Mouse (Mus musculus): ENCODE data around the gene Gm49355.

The Gm49355 gene

DNA sequence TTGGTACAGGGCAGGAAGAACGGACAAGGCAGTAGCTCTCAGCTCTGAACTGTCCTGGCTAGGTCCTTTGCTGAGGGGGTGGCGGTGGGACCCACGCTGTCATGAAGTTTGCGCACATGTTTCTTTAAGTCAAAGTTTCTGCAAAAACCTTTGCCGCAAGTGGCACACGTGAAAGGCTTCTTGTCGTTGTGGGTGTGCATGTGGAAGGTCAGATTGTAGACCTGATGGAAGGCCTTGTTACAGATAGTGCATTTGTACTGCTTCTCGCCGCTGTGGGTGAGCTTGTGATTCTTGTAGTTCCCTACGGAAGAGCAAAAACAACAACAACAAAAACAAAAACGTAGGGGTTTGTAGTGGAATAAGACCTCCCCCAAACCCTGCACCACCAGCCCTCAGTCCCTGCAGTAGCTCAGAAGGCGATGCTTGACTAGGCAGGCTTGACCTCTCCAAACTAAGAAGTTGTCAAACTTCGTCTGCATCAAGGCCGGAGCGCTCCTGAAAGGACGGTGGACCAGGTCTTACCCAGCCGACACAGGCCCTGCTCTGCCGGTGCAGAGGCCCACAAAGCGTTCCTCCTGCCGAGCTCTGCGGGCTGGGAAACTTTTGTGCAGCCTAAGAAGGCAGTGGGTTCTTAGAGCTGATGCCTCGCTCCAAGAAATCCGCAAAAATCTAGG is 58.8 kb downstream of the Gm49355 start:
- ATAC-seq (ENCODE audit: low TSS enrichment): no peak

DNA sequence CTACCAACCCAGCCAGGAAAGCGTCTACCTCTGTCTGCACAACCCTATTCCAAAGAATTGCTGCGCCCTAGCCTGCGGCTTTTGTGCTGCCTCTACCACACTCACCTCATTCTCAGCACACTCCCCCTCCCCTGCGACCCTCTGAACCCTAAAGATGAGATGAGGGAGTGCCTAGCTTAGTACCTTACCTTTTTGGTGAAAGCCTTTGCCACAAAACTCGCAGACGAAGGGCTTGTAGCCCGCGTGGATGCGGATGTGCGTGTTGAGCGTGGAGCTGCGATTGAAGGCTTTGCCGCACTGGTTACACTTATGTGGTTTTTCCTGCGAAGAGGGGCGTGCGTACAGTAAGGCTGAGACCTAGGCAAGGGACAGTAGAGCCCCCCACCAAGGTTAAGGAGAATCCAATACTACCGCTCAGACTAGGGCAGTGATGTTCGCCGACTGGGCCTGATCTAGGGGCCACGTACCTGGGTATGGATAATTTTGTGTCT is 59.7 kb downstream of the Gm49355 start:
- no peak for ATAC-seq (ENCODE audit: low TSS enrichment)

DNA sequence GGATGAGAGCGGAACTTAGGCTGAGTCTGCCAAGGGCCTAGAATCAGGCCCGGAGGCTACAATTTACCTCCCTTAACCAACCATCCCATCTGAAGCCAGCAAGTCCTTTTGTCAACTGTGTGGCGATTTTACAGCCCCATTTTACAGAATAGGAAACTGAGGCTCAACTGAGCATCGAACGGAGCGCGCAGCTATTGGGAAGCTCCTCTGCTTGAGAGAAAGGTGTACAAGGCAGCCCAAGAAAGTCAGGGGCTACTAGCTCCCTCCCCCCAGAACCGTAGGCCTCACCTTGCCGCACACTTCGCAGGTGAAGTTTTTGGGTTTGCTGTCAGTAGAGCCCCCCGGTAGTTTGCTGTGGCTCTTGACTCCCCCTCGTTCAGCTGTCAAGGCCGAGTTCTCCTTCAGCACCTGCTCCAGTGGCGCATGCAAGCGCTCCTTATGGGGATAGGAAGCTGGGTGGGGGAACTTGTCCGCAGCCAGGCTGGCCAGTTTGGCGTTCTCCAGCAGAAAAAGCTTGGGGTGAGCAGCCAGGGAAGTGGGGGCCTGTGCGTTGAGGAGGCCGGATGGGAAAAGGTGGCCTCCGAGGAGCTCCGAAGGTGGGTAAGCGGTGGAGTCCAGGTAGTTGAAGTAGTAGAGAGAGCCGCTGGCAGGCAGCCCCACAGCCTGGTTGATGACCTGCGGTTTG is 60.4 kb downstream of the Gm49355 start:
- no peak for ATAC-seq (ENCODE audit: low TSS enrichment)

DNA sequence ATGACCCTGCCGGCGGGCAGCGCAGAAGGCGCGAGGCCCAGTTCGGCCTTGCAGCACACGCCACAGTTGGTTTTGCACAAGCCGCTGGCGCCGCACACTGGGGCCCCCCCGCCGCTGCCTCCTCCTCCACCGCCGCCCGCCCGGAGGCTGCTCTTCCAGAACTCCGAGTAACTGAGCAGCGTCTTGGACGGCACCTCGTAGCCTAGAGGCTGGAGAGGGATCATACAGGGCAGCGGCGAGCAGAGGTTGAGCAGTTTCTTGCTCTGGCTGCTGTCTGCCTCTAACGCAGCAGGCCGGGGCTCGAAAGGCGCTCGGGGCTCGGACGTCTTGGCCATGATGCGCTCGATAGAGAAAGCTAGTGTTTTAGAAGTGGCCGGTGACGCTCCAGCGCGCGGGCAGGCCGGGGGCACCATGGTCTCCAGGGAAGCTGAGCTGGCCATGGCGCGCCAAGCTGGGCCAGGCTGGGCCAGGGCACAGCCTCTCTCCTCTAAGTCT is 61.0 kb downstream of the Gm49355 start:
- no peak for ATAC-seq (ENCODE audit: low TSS enrichment)

DNA sequence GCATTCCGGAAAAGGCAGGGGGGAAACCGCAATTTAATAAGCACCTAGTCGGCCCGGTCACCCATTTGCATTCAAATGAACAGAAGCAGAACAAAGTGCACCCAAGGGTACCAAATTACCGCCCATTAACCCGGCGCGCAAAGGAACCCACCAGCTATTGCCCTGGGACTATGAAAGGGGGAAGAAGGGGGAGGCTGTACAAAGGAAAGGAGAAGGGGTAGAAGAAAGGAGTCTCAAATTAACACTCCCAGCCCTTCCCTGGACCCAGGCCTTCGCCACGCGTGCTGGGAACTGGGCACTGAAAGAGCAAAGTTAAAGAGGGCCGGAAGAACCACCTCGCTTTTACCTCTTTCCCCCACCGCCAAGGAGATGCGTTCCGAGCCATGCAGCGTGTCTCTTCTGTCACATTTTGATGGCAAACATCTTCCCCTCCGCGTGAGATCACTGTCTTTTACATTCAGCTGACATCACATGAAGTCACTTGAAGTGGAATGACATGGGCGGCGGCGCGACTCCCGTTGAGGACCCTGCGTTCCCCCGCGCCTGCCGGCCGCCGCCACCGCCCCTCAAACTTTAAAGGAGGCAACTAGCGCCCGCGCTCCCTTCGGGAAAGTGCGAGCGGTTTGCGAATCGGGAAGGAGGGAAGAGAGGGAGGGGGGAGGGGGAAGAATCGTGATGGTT is 61.6 kb downstream of the Gm49355 start:
- ATAC-seq (ENCODE audit: low TSS enrichment): 0 out of 2 replicates have a peak, but pooled peaks have one; percentile 7

DNA sequence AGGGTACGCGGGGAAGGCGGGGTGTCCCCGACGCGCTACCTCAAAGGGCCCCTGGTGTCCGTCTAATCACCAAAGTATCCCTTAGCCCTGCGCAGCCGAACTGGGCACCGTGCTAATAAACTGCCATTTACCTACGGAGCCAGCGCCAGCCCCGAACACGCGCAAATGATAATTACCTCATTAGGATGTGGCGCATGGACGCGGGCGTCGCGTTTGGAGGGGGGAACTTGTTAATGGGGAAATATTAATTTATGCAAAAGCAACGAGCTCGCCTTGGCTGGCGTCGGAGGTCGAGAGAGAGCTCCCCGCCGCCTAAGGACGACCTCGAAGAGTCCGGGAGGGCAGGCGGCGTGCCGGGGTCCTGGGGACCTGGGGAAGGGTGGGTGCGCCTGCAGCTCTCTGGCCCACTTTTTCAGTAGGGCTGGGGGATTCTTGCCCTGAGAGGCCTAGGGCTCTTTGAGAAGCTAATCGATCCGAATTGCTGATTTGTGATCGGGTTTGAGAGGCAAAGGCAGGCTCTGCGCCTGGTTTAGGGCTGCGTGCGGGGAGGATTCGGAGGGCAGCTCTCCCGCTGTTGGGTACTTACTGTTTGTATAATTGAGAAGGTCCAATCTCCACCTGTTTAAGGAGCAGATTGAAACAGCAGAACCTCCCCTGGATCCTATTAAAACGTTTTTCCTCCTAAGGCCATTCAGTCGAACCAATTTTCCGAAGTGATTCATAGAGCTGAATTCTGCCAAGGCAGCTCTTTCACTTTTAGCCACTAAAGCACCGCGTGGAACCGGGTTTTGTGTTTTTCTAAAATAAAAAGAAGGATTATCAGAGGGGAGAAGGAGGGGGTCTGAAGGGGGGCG is 62.5 kb downstream of the Gm49355 start:
- ATAC-seq (ENCODE audit: low TSS enrichment): no peak; the same call in 1 of the 2 replicates

DNA sequence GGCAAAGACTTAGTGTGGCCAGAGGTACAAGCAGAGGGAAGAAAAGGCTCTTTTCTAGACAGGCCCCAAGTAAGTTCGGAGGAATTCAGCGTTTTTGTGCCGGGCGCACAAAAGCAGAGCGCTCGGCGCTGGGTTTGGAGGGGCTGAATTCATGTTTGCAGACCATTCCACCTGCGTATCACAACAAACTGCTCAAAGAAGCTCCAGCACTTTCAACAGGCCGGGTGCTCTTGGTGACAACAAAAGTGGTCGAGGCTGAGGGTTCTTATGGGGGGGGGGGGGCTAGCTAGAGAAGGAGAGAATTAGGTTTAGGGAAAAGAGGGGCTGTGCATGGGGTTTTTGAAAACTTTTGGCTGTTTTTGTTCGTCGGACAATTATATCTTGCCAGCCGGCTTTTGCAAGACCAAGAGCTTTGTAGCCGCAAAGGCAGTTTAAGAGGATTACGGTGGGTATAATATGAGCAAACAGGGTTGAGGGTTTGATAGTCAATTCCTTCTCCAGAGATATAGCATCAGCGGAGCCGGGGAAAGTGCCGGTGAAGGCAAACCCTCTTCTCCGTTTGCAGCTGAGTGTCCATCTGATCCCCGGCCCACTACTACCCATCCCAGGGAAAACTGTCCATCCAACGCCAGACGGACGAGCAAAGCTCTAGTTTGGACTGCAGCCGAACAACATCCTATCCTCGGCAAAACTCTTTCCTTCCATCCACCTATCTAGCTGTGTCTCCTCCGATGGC is 63.3 kb downstream of the Gm49355 start:
- no peak for ATAC-seq (ENCODE audit: low TSS enrichment)

DNA sequence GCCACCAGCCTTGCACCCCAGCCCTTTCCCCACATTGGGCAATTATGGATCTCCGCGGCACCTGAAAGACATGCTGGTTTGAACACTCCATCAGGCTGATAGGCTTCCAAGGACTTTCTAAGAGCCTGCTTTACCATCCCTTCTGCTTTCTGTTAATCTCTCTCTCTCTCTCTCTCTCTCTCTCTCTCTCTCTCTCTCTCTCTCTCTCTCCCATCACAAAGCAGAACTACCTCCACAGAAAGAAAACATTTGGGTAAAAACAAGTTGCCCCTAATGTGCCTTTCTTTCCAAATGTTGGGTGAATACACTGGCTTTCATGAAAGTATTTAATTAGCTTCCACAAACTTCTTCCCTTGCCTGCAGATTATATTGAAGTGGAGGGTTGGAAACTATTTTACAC is 64.3 kb downstream of the Gm49355 start, which contains the start of gene Fezf2:
Gene Fezf2, minus strand, starts transcription at position 101 of the 400 bp plus-strand sequence.
- ATAC-seq (ENCODE audit: low TSS enrichment): no peak

DNA sequence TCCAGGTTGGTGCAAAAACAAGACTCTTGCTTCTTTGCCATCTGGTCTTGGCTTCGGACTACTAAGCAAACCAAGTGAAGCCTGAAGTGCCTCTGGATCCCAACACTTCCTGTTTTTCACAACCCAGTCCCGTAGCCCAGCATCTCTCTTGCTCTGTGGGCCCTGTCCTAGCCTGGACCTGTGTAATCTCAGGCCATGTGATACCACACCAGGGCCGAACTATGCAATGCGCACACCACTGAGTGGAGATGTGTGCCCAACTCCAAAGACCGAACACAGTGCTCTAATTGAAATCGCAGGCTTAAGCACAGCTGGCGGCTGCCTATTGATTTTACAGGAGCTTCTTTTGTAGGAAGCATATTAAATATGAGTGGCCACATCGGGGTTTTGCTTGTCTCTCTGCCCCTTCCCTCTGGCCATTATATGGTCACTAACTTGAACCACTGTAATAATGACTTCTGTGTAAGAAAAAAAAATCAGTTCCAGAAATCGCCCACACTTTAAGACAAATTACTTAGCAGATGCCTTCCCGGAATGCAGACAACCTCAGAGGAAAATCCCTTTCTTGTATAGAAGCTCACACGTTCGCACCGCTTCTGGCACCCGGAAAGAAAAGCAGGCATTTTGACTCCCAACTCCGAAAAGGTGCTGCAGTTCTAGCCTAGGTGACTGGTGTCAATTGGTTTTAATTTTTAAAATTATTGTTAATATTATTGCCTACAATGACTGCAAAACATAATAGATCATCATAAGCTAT is 65.7 kb downstream of the Gm49355 start:
- no peak for ATAC-seq (ENCODE audit: low TSS enrichment)

DNA sequence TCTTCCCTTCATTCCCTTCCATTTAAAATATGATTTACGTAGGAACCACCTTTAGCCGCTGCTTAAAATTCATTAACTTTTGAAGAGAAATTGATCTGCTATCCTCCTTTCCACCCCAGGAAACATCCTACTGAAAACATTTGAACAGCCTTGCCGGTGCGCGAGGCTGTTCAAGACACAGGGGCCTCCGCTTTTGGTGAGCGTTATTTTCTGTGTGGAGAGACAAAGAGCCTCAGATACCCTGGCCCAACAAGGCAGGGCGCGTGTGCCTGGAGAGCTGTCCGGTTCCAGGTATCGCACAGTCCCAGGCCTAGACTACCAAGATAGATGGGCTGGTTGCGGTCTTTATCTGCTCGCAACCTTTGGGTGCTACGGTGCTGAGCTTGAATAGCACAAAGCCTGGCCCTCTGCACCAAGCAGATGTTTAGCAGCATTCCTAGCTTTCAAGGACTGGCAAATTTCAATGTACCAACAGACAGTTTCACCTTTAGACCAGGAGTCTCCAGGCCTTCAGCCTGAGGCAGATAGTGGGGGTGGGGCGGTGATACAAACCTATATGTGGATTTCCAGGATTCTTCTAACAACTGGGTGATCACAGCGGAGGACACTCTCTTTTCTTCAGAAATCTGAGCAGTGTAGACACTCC is 66.6 kb downstream of the Gm49355 start:
- no peak for ATAC-seq (ENCODE audit: low TSS enrichment)

All from frontal cortex, adult (tissue).